Mouse (Mus musculus) limb, embryonic 13.5 days (tissue): ENCODE measurements around the gene Usp12. TPM values are rescaled to one million over a fixed set of nuclear protein-coding genes. Genes with fewer than 3 reads are reported as not detected.
"Not testable (repeated sequence)": the region's sequence is repeated elsewhere in the genome, so short reads cannot be mapped to it uniquely, and the experiment has no call there.

Experiments used
- ATAC-seq: fragments of 200-750 bp; cut with Nextera tagmentation; 2 replicates; pipeline ENCODE4 v1.8.0; 2017; ENCODE audit warnings: low read depth, moderate number of reproducible peaks, moderate TSS enrichment; ENCODE audit not compliant: low FRiP score
- H3K27ac ChIP-seq: fragments of 300-500 bp; sonication (generic); 2 replicates; pipeline ENCODE4 v1.5.1; 2015; ENCODE audit warnings: inconsistent platforms, mild to moderate bottlenecking, moderate library complexity
- H3K27me3 ChIP-seq: fragments of 300-500 bp; sonication (generic); 2 replicates; pipeline ENCODE4 v1.6.1; 2015; ENCODE audit warnings: mild to moderate bottlenecking, inconsistent platforms
- H3K36me3 ChIP-seq: fragments of 300-500 bp; sonication (generic); 2 replicates; pipeline ENCODE4 v1.6.1; 2015; ENCODE audit warnings: inconsistent platforms, mild to moderate bottlenecking, moderate library complexity
- H3K4me1 ChIP-seq: fragments of 300-500 bp; sonication (generic); 2 replicates; pipeline ENCODE4 v1.6.1; 2015; ENCODE audit warnings: inconsistent platforms
- H3K4me2 ChIP-seq: fragments of 300-500 bp; sonication (generic); replicated peaks from 2 replicates; pipeline ENCODE4 v1.6.1; 2015; ENCODE audit warnings: inconsistent platforms, mild to moderate bottlenecking, moderate library complexity
- H3K4me3 ChIP-seq: fragments of 300-500 bp; sonication (generic); 2 replicates; pipeline ENCODE4 v1.5.1; 2015; ENCODE audit warnings: moderate library complexity, mild to moderate bottlenecking, inconsistent platforms
- H3K9ac ChIP-seq: fragments of 300-500 bp; sonication (generic); 2 replicates; pipeline ENCODE4 v1.6.1; 2015; ENCODE audit warnings: mild to moderate bottlenecking, inconsistent platforms
- H3K9me3 ChIP-seq: fragments of 300-500 bp; sonication (generic); 2 replicates; pipeline ENCODE4 v1.6.1; 2016; ENCODE audit warnings: inconsistent platforms
- WGBS: fragments of 180-500 bp; shearing (Covaris S2); methylation state at CpG from one replicate; pipeline ENCODE4 v1.1.7; 2015; 5-methylcytosine and 5-hydroxymethylcytosine counted together
- polyA plus RNA-seq: library from polyadenylated mRNA; unstranded; fragments of >200 nt; fragmentation: Nextera tagmentation; extraction: Ambion mirVana; gene quantifications from 2 replicates; pipeline ENCODE4 v1.2.1, GENCODE M21; 2015

Usp12 gene
- polyA plus RNA-seq, 1 experiment from 2014 or later: 15.8 TPM

DNA sequence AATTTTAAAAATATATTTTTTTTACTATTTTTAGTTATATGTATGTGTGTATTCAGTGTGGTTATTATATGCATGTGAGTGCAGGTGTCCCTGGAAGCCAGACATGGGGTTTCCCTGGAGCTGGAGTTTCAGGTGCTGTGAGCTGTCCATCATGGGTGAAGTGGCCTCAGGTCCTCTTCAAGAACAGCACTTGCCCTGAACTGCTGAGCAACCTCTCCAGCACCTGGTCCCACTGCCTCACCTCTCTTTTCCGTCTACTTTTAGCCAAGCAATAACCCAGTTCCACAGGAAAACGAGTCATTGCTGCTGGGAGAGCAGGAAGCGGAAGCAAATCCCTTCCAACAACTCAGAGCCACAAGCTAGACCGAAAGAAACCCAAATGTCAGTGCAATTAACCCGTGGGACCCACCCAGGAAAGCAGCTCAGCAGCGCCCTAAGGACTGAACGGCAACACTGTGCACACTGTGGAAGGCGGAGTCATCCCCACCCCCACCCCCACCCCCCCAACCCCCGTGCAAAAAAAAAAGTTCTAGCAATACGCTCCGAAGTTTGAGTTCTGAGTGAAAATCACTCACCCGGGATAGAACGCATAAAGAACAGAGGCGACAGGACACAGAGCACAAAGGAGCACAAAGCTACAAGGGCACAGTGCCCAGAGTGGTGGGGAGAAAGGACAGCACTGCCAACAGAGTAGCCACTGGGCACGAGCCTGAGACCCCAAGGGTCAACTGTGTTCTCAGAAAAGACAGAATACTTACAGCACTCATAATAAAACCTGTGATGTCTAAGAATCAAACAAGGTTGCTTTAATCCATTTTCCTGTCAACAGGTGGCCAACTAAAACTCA lies 24.6 kb downstream of the Usp12 start:
- 62% methylated on average over 15 of the region's 15 CpGs for WGBS
- ATAC-seq: no peak
- Histone ChIP-seq H3K27me3 (no peaks in the 10 kb centered on the region), H3K4me2 (no peak overlapping the region), H3K9ac (no peak overlapping the region), H3K9me3 (no peaks in the 10 kb centered on the region), H3K27ac (no peak overlapping the region; the same call in 1 of the 2 replicates), H3K4me1 (peaks cover 12% of the 10 kb centered on the region), H3K4me3 (no peak overlapping the region), H3K36me3 (peaks cover 42% of the 10 kb centered on the region)

DNA sequence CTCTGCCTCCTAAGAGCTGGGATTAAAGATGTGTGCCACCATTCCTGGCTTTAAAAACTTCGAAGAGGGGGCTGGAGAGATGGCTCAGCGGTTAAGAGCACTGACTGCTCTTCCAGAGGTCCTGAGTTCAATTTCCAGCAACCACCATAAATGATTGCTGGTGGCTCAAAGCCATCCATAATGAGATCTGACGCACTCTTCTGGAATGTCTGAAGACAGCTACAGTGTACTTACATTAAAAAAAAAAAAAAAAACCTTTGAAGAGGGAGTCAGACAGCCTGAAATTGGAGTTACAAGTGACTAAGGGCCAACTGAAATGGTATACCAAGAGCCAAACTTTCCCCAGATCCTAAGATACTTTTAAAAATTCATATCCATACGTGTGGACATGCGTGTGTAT lies 29.0 kb downstream of the Usp12 start:
- Histone ChIP-seq H3K27ac (no peak overlapping the region), H3K4me3 (no peak overlapping the region), H3K27me3 (no peaks in the 10 kb centered on the region), H3K4me2 (no peak overlapping the region), H3K36me3 (peaks cover 70% of the 10 kb centered on the region), H3K4me1 (peaks cover 7% of the 10 kb centered on the region; the same call in 1 of the 2 replicates), H3K9ac (no peak overlapping the region), H3K9me3 (no peaks in the 10 kb centered on the region)
- WGBS: 93% methylated on average over 5 of the region's 5 CpGs
- no peak for ATAC-seq

DNA sequence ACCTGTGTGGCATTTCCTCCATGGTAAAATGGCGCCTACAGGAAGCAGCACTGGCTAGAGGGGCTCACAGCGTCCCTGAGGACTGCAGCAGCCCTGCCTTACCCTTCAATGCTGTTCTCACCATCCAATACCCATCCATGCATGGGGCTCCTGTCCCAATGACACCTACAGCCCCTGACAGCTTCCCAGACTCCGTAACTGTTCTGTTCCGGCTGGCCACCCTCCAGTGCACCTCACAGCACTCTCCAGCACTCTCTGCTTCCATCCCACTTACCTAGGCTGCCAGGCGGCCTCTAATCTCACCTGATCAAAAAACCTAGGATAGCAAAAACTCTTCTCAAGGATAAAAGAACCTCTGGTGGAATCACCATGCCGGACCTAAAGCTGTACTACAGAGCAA lies 35.6 kb downstream of the Usp12 start:
- no peak for ATAC-seq
- no peaks in the 10 kb centered on the region for H3K27me3 ChIP-seq
- H3K4me2 ChIP-seq: no peak overlapping the region
- H3K9me3 ChIP-seq: 0 out of 2 replicates have a peak, but pooled peaks cover 3% of the 10 kb centered on the region
- H3K4me3 ChIP-seq: no peak overlapping the region
- no peak overlapping the region for H3K9ac ChIP-seq
- H3K36me3 ChIP-seq: peaks cover 75% of the 10 kb centered on the region
- WGBS: 83% methylated on average over 6 of the region's 6 CpGs
- no peak overlapping the region for H3K27ac ChIP-seq
- H3K4me1 ChIP-seq: no peaks in the 10 kb centered on the region; the same call in 1 of the 2 replicates

DNA sequence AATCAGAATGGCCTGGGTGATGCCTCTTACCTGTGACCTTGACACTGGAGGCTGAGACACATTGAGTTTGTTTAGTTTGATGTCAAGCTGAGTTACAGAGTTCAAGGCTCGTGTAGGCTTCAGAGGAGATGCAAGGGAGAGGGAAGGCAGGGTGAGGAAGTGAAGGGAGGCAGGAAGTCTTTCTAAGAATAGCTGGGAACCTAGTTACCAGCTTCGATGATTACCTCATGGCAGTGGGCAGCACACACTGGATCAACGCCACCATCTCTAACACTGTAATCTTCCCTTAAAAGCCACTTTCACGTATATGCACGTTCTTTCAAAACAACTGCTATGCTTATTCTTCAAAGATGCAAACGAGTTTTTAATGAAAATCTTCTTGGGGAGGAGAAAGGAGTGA lies 36.9 kb downstream of the Usp12 start:
- Histone ChIP-seq H3K36me3 (peaks cover 77% of the 10 kb centered on the region), H3K27ac (no peak overlapping the region), H3K4me2 (no peak overlapping the region), H3K4me1 (no peaks in the 10 kb centered on the region; the same call in 1 of the 2 replicates), H3K4me3 (no peak overlapping the region), H3K9me3 (0 out of 2 replicates have a peak, but pooled peaks cover 3% of the 10 kb centered on the region), H3K9ac (no peak overlapping the region), H3K27me3 (no peaks in the 10 kb centered on the region)
- WGBS: 83% methylated on average over 6 of the region's 6 CpGs
- no peak for ATAC-seq

DNA sequence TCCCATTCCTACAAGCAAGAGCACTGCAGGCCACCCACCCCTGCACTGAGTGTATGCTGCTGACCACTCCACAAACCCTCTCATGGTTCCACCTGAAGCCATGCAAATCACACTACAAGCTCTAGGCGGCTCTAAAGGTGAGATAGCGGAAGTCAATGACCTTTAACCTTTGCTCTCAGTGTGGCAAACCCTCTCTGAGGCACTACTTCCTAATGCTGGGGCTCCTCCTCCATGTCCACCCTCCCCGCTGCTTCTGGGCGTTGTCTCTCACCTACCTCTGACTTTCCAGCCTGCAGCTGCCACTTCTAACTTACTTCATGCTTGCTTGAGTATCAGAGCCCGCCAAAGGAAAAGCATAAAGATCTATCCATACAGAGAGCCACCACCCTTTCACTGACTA lies 37.5 kb downstream of the Usp12 start:
- peaks cover 77% of the 10 kb centered on the region for H3K36me3 ChIP-seq
- H3K27ac ChIP-seq: no peak overlapping the region
- H3K9me3 ChIP-seq: 0 out of 2 replicates have a peak, but pooled peaks cover 3% of the 10 kb centered on the region
- no peak overlapping the region for H3K4me2 ChIP-seq
- H3K4me3 ChIP-seq: no peak overlapping the region
- no peaks in the 10 kb centered on the region for H3K27me3 ChIP-seq
- no peaks in the 10 kb centered on the region; the same call in 1 of the 2 replicates for H3K4me1 ChIP-seq
- WGBS: 88% methylated on average over 5 of the region's 5 CpGs
- no peak overlapping the region for H3K9ac ChIP-seq
- no peak for ATAC-seq

- H3K27me3 ChIP-seq: no peaks in the 10 kb centered on the region
- no peaks in the 10 kb centered on the region for H3K9me3 ChIP-seq
- no peak for ATAC-seq
- no peaks in the 10 kb centered on the region; the same call in 1 of the 2 replicates for H3K4me1 ChIP-seq
- H3K4me2 ChIP-seq: no peak overlapping the region
- H3K9ac ChIP-seq: no peak overlapping the region
- no peak overlapping the region for H3K4me3 ChIP-seq
- H3K27ac ChIP-seq: no peak overlapping the region
- H3K36me3 ChIP-seq: peaks cover 83% of the 10 kb centered on the region
- 95% methylated on average over 8 of the region's 8 CpGs for WGBS
Measured at GRCm38 (mm10) chr5:146753181-146753580, 41.6 kb downstream of the Usp12 start.

GRCm38 (mm10) chr5:146750958-146751357 lies 43.8 kb downstream of the Usp12 start:
- H3K27me3 ChIP-seq: no peaks in the 10 kb centered on the region
- no peak overlapping the region for H3K4me2 ChIP-seq
- no peaks in the 10 kb centered on the region for H3K9me3 ChIP-seq
- no peak for ATAC-seq
- H3K27ac ChIP-seq: no peak overlapping the region
- no peaks in the 10 kb centered on the region; the same call in 1 of the 2 replicates for H3K4me1 ChIP-seq
- 91% methylated on average over 7 of the region's 7 CpGs for WGBS
- H3K36me3 ChIP-seq: peaks cover 67% of the 10 kb centered on the region
- no peak overlapping the region for H3K4me3 ChIP-seq
- H3K9ac ChIP-seq: no peak overlapping the region

- H3K4me2 ChIP-seq: no peak overlapping the region
- H3K9me3 ChIP-seq: no peaks in the 10 kb centered on the region
- WGBS: 85% methylated on average over 7 of the region's 7 CpGs
- no peaks in the 10 kb centered on the region for H3K27me3 ChIP-seq
- H3K4me3 ChIP-seq: no peak overlapping the region
- peaks cover 65% of the 10 kb centered on the region for H3K36me3 ChIP-seq
- no peaks in the 10 kb centered on the region for H3K4me1 ChIP-seq
- no peak overlapping the region for H3K9ac ChIP-seq
- no peak overlapping the region for H3K27ac ChIP-seq
- ATAC-seq: no peak
Measured at GRCm38 (mm10) chr5:146750273-146750672, 44.5 kb downstream of the Usp12 start.

- ATAC-seq: no peak
- H3K27ac ChIP-seq: no peak overlapping the region
- H3K27me3 ChIP-seq: no peaks in the 10 kb centered on the region
- H3K4me1 ChIP-seq: no peaks in the 10 kb centered on the region
- no peak overlapping the region for H3K9ac ChIP-seq
- no peak overlapping the region for H3K4me3 ChIP-seq
- H3K36me3 ChIP-seq: peaks cover 63% of the 10 kb centered on the region
- WGBS: 87% methylated on average over 5 of the region's 5 CpGs
- H3K4me2 ChIP-seq: no peak overlapping the region
- no peaks in the 10 kb centered on the region for H3K9me3 ChIP-seq
Measured at GRCm38 (mm10) chr5:146749857-146750256, 44.9 kb downstream of the Usp12 start.

DNA sequence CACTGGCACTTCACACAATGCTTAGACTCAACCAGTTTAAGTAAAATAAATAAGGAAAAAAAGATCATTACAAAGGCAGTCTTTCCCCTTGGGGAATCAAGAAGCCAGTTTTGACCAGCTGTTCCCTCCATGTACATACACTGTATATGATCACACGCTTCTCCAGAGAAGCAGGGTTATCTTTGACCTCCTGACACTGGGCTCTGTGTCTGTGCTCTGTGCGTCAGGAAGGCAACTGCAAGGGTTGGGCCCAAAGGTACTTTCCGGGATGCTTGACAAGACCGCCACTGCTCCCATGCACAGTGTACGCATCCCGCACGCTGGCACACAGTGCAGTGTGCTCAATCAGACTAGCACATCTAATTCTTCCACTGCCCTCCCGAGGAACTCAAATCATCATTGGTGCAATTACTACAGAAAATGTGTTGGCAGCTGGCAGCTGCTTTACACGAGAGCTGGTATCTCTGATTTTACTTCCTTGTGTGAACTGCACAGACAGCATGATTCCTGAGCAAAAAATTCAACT lies 57.8 kb downstream of the Usp12 start:
- WGBS: 92% methylated on average over 9 of the region's 9 CpGs
- no peaks in the 10 kb centered on the region for H3K27me3 ChIP-seq

DNA sequence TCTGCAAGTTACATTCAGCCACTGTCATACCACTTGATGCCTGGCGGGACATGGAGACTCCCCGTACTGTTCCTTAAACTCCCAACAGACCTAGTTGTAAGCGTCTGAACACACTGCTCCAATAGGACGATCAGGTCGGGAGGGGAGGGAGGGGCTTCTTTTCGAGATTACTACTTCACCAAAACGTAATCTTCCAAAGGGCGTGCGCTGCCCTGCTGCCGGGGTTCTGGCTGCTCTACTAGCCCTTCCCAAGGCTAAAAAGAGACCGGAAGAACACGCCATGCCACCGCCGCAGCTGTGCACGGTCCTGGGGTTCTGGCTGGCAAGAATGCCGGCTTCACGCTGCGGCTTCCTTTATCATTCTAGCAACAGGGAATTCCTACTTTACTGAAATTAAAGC lies 58.5 kb downstream of the Usp12 start:
- Histone ChIP-seq H3K4me1 (peaks cover 13% of the 10 kb centered on the region; the same call in 1 of the 2 replicates), H3K9me3 (no peaks in the 10 kb centered on the region), H3K9ac (no peak overlapping the region), H3K27ac (no peak overlapping the region), H3K4me3 (no peak overlapping the region), H3K4me2 (no peak overlapping the region), H3K27me3 (no peaks in the 10 kb centered on the region), H3K36me3 (peaks cover 66% of the 10 kb centered on the region)
- 86% methylated on average over 18 of the region's 18 CpGs for WGBS
- ATAC-seq: no peak

More for the DNA sequence above, 57.8 kb downstream of the Usp12 start:
- Histone ChIP-seq H3K4me1 (peaks cover 13% of the 10 kb centered on the region; the same call in 1 of the 2 replicates), H3K9ac (no peak overlapping the region), H3K9me3 (no peaks in the 10 kb centered on the region), H3K27ac (no peak overlapping the region), H3K36me3 (peaks cover 67% of the 10 kb centered on the region), H3K4me3 (no peak overlapping the region), H3K4me2 (no peak overlapping the region)
- ATAC-seq: no peak

DNA sequence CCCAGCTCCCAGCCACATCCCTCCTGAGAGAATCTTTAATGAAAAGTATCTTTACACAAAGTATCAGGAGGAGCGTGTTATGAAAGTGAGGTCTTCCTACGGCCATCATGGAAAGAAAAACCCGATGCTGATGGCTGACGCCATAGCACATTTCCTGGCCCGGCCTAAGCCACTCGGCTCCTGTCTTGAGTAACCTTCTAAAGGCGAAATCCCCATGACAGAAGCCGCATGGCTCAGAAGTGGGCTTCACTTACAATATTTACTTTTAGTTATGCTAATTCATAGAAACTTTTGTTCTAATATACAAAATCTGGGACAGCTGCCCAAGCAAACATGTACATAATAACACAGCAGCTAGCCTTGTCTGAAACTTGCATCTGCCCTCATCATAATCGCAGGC lies 59.8 kb downstream of the Usp12 start:
- H3K4me2 ChIP-seq, H3K27ac ChIP-seq, ATAC-seq, H3K9me3 ChIP-seq, H3K4me3 ChIP-seq, H3K9ac ChIP-seq, H3K27me3 ChIP-seq: not testable (repeated sequence)
- 100% methylated on average over 1 of the region's 9 CpGs for WGBS
- H3K4me1 ChIP-seq: peaks cover 13% of the 10 kb centered on the region; the same call in 1 of the 2 replicates
- H3K36me3 ChIP-seq: peaks cover 55% of the 10 kb centered on the region
